Mouse (Mus musculus) retina, embryonic 14.5 days (tissue): Measurements from ENCODE around the gene Luc7l2.

Source experiments
- DNase-seq: peaks from one replicate; pipeline ENCODE4 v3.0.0-alpha.2; 2015; ENCODE audit warnings: low spot score

The Luc7l2 gene

GRCm38 (mm10) chr6:38576096-38576495 lies 25.0 kb downstream of the Luc7l2 start:
- DNase-seq, result no peak

GRCm38 (mm10) chr6:38580112-38580857 lies 29.2 kb downstream of the Luc7l2 start:
- no peak for DNase-seq

- DNase-seq, result no peak
These were observed 30.6 kb downstream of the Luc7l2 start for GRCm38 (mm10) chr6:38581711-38582110.

- DNase-seq, result no peak
These were observed 46.3 kb downstream of the Luc7l2 start for GRCm38 (mm10) chr6:38597481-38597880.

- no peak for DNase-seq
These were observed 58.8 kb downstream of the Luc7l2 start for GRCm38 (mm10) chr6:38609892-38610291.

- no peak for DNase-seq
These were observed 71.3 kb downstream of the Luc7l2 start for GRCm38 (mm10) chr6:38622406-38622805.

GRCm38 (mm10) chr6:38623457-38623856 lies 72.3 kb downstream of the Luc7l2 start:
- no peak for DNase-seq

- DNase-seq, result no peak
These were observed 73.3 kb downstream of the Luc7l2 start for GRCm38 (mm10) chr6:38624439-38624838.

GRCm38 (mm10) chr6:38626086-38626485 lies 75.0 kb downstream of the Luc7l2 start:
- DNase-seq, result no peak

- no peak for DNase-seq
These were observed 75.9 kb downstream of the Luc7l2 start for GRCm38 (mm10) chr6:38627081-38627480.

GRCm38 (mm10) chr6:38627486-38627885 lies 76.4 kb downstream of the Luc7l2 start:
- DNase-seq, result no peak

GRCm38 (mm10) chr6:38629556-38629955 lies 78.4 kb downstream of the Luc7l2 start:
- DNase-seq, result no peak

- DNase-seq, result no peak
These were observed 81.7 kb downstream of the Luc7l2 start for GRCm38 (mm10) chr6:38632826-38633225.

GRCm38 (mm10) chr6:38634461-38634860 lies 83.3 kb downstream of the Luc7l2 start:
- no peak for DNase-seq

- DNase-seq, result peak; percentile 37
These were observed 85.1 kb downstream of the Luc7l2 start for GRCm38 (mm10) chr6:38635941-38636851.

GRCm38 (mm10) chr6:38636852-38637618 lies 85.9 kb downstream of the Luc7l2 start, which contains the start of gene Klrg2:
Gene Klrg2 (minus strand): TSS chr6:38637242.
- peak; percentile 70 for DNase-seq

GRCm38 (mm10) chr6:38640401-38640800 lies 89.3 kb downstream of the Luc7l2 start:
- DNase-seq, result no peak

GRCm38 (mm10) chr6:38641228-38641627 lies 90.1 kb downstream of the Luc7l2 start:
- no peak for DNase-seq

GRCm38 (mm10) chr6:38641645-38642044 lies 90.5 kb downstream of the Luc7l2 start:
- peak; percentile 35 for DNase-seq

- DNase-seq, result no peak
These were observed 91.5 kb downstream of the Luc7l2 start for GRCm38 (mm10) chr6:38642593-38642992.

- DNase-seq, result no peak
These were observed 91.9 kb downstream of the Luc7l2 start for GRCm38 (mm10) chr6:38643039-38643438.

- peak; percentile 37 for DNase-seq
These were observed 98.4 kb downstream of the Luc7l2 start for GRCm38 (mm10) chr6:38649545-38649944.
